Mouse (Mus musculus): ENCODE results near the gene Agap3. TPM values are rescaled to one million over a fixed set of nuclear protein-coding genes. Genes with fewer than 3 reads are reported as not detected.
A peak's percentile ranks its signal among the peaks of the same experiment; 100 is the strongest.

The Agap3 gene
- total RNA-seq, 2 experiments from 2014 or later, result 651 to 655 TPM

GRCm38 (mm10) chr5:24523806-24524205, 71.8 kb downstream of the Agap3 start:
- no peak for DNase-seq (ENCODE audit: low spot score in 2 of 2)
- Histone ChIP-seq H3K4me3 (no peak overlapping the region), H3K27ac (no peak overlapping the region)
- TF ChIP-seq CTCF (conservative IDR thresholded peaks at IDR 0.05), result no peak

GRCm38 (mm10) chr5:24524522-24524921, 72.5 kb downstream of the Agap3 start:
- no peak for TF ChIP-seq CTCF (conservative IDR thresholded peaks at IDR 0.05)
- Histone ChIP-seq H3K27ac (no peak overlapping the region), H3K4me3 (no peak overlapping the region)
- DNase-seq (ENCODE audit: low spot score in 2 of 2), result no peak

DNA sequence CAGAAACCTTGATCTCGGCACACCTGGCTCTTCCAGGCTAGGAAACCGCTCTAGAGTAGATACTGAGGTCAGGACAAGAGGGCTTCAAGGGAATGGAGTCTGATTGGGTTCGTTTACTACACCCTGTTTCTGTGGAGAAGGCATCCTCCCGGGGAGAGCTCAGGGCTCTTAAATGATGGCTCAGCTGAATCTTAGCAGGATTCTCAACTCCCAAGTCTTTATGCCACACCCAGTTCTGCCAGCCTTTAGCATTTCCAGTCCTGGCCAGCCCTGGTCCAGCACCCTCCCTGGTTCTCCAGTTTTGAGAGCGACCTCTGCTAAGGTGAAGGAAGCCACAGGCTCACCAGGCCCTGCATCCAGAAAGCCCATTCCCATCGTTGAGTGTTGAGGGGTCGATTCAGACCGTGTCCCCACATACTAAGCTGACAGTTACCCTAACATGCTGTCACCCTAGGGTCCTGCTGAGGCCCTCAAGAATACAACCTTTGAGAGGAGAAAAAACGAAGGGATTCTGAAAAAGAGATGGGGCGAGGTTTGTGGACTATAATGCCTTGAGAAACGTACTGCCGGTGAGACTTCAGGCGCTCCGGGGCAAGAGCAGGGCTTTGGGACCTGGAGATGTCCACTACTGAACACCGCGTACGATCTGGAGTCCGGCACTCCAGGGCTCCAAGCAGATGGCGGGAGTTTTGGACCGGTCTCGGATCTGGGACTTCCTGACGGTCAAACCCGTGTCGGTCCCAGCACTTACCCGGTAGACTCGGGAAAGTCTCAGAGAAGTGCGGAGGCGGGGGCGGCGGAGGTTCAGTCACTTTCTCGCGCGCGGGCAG, 73.6 kb downstream of the Agap3 start:
- Histone ChIP-seq H3K4me3 (no peak overlapping the region; the same call in 1 of the 2 replicates), H3K27ac (no peak overlapping the region)
- no peak for TF ChIP-seq CTCF (conservative IDR thresholded peaks at IDR 0.05)
- DNase-seq (ENCODE audit: low spot score in 2 of 2), result no peak

DNA sequence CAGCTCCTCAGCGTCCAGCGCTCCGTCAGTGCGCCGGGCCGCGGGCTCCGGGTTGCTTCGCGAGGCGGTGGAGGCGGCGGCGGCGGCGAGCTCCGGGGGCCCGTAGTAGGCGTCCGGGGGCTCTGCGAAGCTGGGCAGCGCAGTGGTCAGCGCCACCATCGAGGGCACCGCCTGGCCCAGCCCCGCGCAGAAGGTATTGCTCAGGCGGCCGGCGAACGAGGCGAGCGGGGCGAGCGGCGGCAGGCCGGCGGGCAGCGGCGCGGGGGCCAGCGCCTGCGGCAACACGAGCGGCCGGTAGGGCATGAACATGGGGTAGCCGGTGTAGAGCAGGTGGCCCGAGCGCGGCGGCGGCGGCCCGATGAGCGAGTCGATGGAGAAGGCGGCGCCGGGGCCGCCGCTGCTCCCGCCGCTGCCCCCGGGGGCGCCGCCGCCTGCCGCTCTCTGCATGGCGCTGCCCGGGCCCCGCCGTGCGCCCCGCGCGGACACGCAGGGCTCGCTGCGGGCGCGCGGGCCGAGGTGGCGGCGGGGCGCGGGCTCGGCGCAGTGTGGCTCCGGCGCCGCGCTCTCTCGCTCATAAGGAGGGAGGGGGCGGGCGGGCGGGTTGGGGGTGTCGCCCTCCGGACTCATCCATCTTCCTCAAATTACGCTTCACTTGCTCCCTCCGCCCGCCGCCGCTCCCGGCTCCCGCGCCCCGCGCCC, 74.4 kb downstream of the Agap3 start:
- no peak for TF ChIP-seq CTCF (conservative IDR thresholded peaks at IDR 0.05)
- peak overlapping the region; percentile 37 for H3K4me3 ChIP-seq

DNA sequence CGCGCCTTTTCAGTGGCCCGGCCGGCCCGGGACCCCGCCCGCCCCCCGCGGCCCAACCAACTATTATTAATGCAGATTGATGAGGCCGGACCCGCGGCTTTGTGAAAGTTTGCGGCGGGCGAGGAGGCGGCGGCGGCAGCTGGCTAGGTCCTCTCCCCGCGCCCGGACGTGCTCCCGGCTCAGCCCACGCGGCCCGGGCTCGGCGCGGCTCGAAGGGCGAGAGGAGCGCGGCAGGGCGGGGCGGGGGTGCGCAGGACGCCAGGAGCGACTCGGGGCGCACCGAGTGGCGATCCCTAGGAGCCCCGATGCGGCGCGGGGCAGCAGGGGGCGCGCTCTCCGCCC, 74.9 kb downstream of the Agap3 start, which contains the start of gene Gbx1:
Gene Gbx1 (minus strand): TSS at position 314 of the 342 bp plus-strand sequence.
- no peak for DNase-seq (ENCODE audit: low spot score in 2 of 2)
- no peak; the same call in 1 of the 2 replicates for TF ChIP-seq CTCF (conservative IDR thresholded peaks at IDR 0.05)
- peak within 1 kb of the TSS; percentile 37 for H3K4me3 ChIP-seq

More for the DNA sequence above, 74.4 kb downstream of the Agap3 start:
- DNase-seq (ENCODE audit: low spot score in 2 of 2), result no peak
- H3K27ac ChIP-seq, result no peak overlapping the region

DNA sequence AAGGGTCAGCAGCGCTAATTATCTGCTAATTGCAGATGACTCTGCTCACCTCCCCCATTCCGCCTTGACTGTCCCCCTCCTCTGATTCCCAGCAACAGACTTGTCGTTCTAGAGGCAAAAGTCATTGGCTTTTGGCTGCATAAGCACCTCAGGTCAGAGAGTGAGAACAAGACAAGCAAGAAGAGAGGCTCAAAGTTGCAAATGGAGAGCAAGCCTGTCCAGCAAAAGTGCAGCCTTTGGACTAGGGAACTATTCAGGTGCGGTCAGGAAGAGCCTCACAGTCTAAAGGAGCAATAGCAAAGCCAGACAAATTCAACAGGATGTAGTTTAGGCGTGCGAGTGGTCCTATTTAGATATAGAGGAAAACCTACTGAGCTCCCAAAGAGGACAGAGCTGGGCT, 75.8 kb downstream of the Agap3 start:
- Histone ChIP-seq H3K27ac (no peak overlapping the region), H3K4me3 (no peak overlapping the region)
- DNase-seq (ENCODE audit: low spot score in 2 of 2), result no peak
- no peak for TF ChIP-seq CTCF (conservative IDR thresholded peaks at IDR 0.05)

More for the DNA sequence above, 74.9 kb downstream of the Agap3 start, which contains the start of gene Gbx1:
- no peak within 1 kb of the TSS for H3K27ac ChIP-seq

DNA sequence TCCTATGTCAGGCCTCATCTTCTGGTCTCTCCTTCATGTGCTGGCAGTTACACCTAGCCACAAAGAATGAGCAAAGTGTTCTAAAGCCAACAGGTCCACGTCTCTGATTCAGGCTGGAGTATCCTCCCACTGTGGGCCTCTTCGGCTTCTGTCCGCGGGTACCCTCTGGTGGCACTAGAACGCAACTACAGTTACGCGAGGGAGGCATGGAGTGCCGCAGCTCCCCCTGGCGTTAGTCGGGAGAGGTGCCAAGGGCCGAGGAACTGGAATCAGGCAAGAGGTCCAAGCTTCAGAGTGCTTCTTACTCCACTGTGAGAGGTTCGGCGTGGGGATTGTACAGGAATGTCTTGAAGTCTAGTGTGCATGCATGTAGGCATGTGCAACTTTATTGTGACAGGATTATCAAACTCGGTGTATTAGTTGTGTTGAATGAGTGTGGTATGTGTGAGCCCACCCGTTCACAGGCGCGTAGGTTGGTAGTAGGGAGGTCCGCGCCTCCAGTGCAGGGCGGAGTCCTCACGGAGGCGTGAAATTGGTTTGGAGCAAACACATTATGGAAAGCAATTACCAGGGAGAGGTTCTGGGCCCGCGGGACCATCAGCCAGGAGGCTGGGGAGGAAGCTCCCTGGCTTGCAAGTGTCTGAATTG, 78.2 kb downstream of the Agap3 start:
- no peak overlapping the region for H3K4me3 ChIP-seq
- H3K27ac ChIP-seq, result no peak overlapping the region
- peak; percentile 89 to 96 for DNase-seq (ENCODE audit: low spot score in 2 of 2)
- peak; percentile 100 for TF ChIP-seq CTCF (conservative IDR thresholded peaks at IDR 0.05)

- no peak for DNase-seq (ENCODE audit: low spot score in 2 of 2)
- no peak overlapping the region for H3K27ac ChIP-seq
- TF ChIP-seq CTCF (conservative IDR thresholded peaks at IDR 0.05), result no peak
- H3K4me3 ChIP-seq, result no peak overlapping the region
These were observed 81.4 kb downstream of the Agap3 start for GRCm38 (mm10) chr5:24533391-24533790.

- Histone ChIP-seq H3K4me3 (no peak overlapping the region), H3K27ac (no peak overlapping the region)
- peak; percentile 62 for TF ChIP-seq CTCF (conservative IDR thresholded peaks at IDR 0.05)
- no peak for DNase-seq (ENCODE audit: low spot score in 2 of 2)
These were observed 82.3 kb downstream of the Agap3 start for GRCm38 (mm10) chr5:24534292-24534691.

DNA sequence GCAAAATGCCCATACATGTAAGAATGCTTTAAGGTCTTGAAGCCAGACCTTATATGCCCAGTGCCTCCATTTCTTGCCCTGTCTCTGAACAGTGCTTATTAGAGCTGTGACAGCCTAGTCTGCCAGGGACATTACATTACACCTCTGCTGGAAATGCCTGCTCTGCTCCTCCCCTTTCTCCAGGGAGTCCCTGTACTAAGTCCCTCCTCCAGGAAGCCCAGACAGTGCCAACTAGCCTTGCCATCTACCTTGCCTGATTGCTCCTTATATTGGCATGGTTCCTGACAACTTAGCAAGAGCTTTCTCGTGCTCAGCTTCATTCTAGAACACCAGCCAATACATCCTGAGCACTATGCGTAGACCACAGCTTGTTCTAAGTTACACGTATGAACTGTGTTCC, 83.8 kb downstream of the Agap3 start:
- no peak overlapping the region for H3K27ac ChIP-seq
- no peak for TF ChIP-seq CTCF (conservative IDR thresholded peaks at IDR 0.05)
- DNase-seq (ENCODE audit: low spot score in 2 of 2), result no peak
- H3K4me3 ChIP-seq, result no peak overlapping the region

DNA sequence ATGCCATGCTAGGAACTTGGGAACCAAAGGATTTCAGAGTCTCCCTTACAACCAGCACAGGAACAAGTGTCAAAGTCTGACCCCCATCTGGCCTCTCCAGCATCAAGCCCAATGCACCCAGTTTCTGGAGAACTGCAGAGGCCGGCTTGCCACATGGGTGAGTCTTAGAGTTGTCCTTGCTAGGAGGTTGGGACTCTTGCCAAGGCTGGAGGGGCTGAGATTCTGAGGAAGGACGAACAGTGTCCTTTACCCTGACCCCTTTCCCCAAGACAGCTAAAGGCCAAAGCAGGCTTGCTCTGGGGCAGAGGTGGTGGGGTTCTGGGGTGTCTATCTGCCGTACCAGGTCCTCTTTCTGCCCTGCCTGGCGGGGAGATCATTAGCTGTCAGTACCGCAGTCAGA, 84.5 kb downstream of the Agap3 start:
- no peak overlapping the region for H3K27ac ChIP-seq
- TF ChIP-seq CTCF (conservative IDR thresholded peaks at IDR 0.05), result no peak
- no peak overlapping the region for H3K4me3 ChIP-seq
- no peak for DNase-seq (ENCODE audit: low spot score in 2 of 2)

GRCm38 (mm10) chr5:24537618-24538017, 85.6 kb downstream of the Agap3 start:
- no peak for TF ChIP-seq CTCF (conservative IDR thresholded peaks at IDR 0.05)

More at GRCm38 (mm10) chr5:24537618-24538017, 85.6 kb downstream of the Agap3 start:
- DNase-seq (ENCODE audit: low spot score in 2 of 2), result no peak
- H3K27ac ChIP-seq, result no peak overlapping the region
- H3K4me3 ChIP-seq, result no peak overlapping the region

Measured in layer of hippocampus, adult 2 months (tissue).